Mouse (Mus musculus) hindbrain, embryonic 13.5 days (tissue): Measurements from ENCODE around the gene Mtln. TPM values are rescaled to one million over a fixed set of nuclear protein-coding genes. Genes with fewer than 3 reads are reported as not detected.
A peak's percentile ranks its signal among the peaks of the same experiment; 100 is the strongest.

Experiments used
- ATAC-seq: fragments of 200-750 bp; cut with Nextera tagmentation; 2 replicates; pipeline ENCODE4 v1.8.0; 2017; ENCODE audit warnings: moderate TSS enrichment; ENCODE audit not compliant: low FRiP score
- H3K27ac ChIP-seq: fragments of 300-500 bp; sonication (generic); 2 replicates; pipeline ENCODE4 v1.5.1; 2015; ENCODE audit warnings: inconsistent platforms, mild to moderate bottlenecking, moderate library complexity
- H3K27me3 ChIP-seq: fragments of 300-500 bp; sonication (generic); 2 replicates; pipeline ENCODE4 v1.6.1; 2015; ENCODE audit warnings: mild to moderate bottlenecking, inconsistent platforms
- H3K36me3 ChIP-seq: fragments of 300-500 bp; sonication (generic); 2 replicates; pipeline ENCODE4 v1.6.1; 2015; ENCODE audit warnings: mild to moderate bottlenecking, inconsistent platforms
- H3K4me1 ChIP-seq: fragments of 300-500 bp; sonication (generic); replicated peaks from 2 replicates; pipeline ENCODE4 v1.6.1; 2015; ENCODE audit warnings: inconsistent platforms
- H3K4me2 ChIP-seq: fragments of 300-500 bp; sonication (generic); 2 replicates; pipeline ENCODE4 v1.6.1; 2015; ENCODE audit warnings: inconsistent platforms, mild to moderate bottlenecking, moderate library complexity
- H3K4me3 ChIP-seq: fragments of 300-500 bp; sonication (generic); 2 replicates; pipeline ENCODE4 v1.5.1; 2015; ENCODE audit warnings: mild to moderate bottlenecking, inconsistent platforms
- H3K9ac ChIP-seq: fragments of 300-500 bp; sonication (generic); 2 replicates; pipeline ENCODE4 v1.6.1; 2015; ENCODE audit warnings: mild to moderate bottlenecking, inconsistent platforms
- H3K9me3 ChIP-seq: fragments of 300-500 bp; sonication (generic); 2 replicates; pipeline ENCODE4 v1.6.1; 2016; ENCODE audit warnings: inconsistent platforms
- WGBS: fragments of 180-500 bp; shearing (Covaris S2); methylation state at CpG from one replicate; pipeline ENCODE4 v1.1.7; 2015; 5-methylcytosine and 5-hydroxymethylcytosine counted together
- polyA plus RNA-seq: library from polyadenylated mRNA; unstranded; fragments of >200 nt; fragmentation: Nextera tagmentation; extraction: Ambion mirVana; gene quantifications from 2 replicates; pipeline ENCODE4 v1.2.1, GENCODE M21; 2015

Mtln gene
- polyA plus RNA-seq, 1 experiment from 2014 or later = 34.8 TPM

DNA sequence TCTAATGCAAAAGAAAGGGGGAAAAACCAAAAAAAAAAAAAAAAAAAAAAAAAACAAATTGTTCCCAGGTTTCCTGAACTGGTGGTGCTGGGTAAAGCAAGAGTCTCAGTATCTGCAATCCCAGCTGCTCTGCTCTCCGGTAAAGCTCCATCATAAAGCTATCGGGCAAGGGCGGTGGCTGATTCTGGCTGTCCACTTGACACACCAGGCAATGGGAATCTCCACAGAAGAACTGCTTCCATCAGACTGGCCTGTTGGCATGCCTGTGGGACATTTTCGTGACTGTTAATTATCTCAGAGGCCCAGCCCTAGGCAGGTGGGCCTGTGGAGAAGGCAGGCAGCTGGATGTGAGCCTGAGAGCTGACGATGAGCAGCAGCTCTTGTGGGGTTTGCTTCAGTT, 13.8 kb downstream of the Mtln start:
- Histone ChIP-seq H3K9ac (no peak overlapping the region), H3K4me1 (0 out of 2 replicates have a peak, but pooled peaks cover 4% of the 10 kb centered on the region), H3K27me3 (no peaks in the 10 kb centered on the region), H3K4me2 (no peak overlapping the region), H3K9me3 (no peaks in the 10 kb centered on the region), H3K36me3 (peaks cover 26% of the 10 kb centered on the region), H3K4me3 (no peak overlapping the region), H3K27ac (no peak overlapping the region)
- 92% methylated on average over 5 of the region's 5 CpGs for WGBS
- no peak for ATAC-seq

DNA sequence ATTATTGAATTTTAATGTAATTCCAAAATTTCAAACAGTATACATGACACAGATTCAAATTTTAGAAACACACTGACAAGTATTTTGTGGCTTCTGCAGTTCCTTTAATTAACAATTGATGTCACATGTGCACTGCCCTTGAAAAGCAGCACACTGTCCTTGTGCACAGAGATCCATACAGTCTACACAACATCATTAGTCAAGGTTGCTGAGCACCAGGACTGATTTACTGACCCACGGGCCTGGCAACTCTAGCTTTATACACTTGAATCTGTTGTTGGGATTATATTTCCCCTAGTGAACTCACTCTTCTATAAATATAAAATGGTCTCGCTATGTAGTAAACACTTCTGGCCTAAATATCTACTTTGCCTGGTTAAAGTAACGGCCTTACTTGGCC, 17.3 kb downstream of the Mtln start:
- H3K9ac ChIP-seq = no peak overlapping the region
- no peak for ATAC-seq
- H3K27ac ChIP-seq = no peak overlapping the region
- no peak overlapping the region for H3K4me3 ChIP-seq
- H3K36me3 ChIP-seq = peaks cover 42% of the 10 kb centered on the region
- no peaks in the 10 kb centered on the region for H3K9me3 ChIP-seq
- H3K27me3 ChIP-seq = no peaks in the 10 kb centered on the region
- 68% methylated on average over 3 of the region's 3 CpGs for WGBS
- no peak overlapping the region for H3K4me2 ChIP-seq
- H3K4me1 ChIP-seq = 0 out of 2 replicates have a peak, but pooled peaks cover 4% of the 10 kb centered on the region

DNA sequence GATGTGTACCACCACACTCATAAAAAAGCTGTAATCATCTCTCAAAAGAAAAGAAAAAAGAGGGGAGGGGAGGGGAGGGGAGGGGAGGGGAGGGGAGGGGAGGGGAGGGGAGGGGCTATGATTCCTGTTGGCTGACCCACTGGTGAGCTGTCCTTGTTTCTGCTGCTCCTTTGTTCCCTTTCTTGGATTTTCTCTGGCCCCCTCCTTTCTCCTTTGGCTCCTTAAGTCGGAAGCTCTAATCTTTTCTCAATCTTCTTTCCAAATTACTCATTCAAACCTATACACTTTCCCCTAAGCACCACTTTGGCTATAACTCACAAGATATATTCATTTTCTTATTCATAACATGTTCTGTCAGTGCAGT, 17.7 kb downstream of the Mtln start:
- 24% methylated on average over 1 of the region's 1 CpGs for WGBS
- no peak overlapping the region for H3K4me2 ChIP-seq

DNA sequence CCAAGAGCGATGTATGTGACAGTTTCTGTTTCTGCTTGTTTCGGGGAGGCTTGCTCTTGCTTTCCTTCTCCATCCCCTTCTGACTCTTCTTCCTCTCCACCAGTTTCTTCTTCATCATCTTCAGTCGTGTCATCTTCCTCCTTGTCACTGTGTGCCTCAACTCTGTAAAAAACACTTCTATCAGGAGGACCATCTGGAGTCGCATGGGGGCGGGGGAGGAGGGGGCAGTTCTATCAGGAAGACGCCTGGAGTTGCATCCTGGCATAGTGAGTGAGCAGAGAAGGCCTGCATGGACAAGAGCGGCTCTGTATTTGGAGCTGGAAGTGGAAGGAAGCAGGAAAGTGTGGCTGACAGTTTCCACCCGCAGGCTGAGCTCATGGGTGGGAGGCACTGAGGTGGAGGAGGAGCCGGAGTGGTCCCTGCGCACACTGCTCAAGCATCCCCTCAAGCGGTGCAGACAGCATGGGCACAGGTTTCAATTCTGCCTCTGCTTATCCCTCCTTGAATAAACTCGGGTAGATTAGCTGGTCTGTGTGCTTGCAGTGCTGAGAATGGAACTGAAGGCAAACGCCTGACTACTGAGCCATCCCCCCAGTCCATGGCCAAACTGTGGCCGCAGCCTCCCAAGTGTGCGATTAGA, 18.2 kb downstream of the Mtln start:
- ATAC-seq = no peak
- no peak overlapping the region for H3K4me3 ChIP-seq
- H3K9me3 ChIP-seq = no peaks in the 10 kb centered on the region
- peaks cover 39% of the 10 kb centered on the region for H3K36me3 ChIP-seq
- H3K4me2 ChIP-seq = no peak overlapping the region
- H3K27ac ChIP-seq = peak overlapping the region; percentile 41
- H3K9ac ChIP-seq = 0 out of 2 replicates have a peak overlapping the region, but pooled peaks have one; percentile 5
- no peaks in the 10 kb centered on the region for H3K27me3 ChIP-seq
- 58% methylated on average over 15 of the region's 15 CpGs for WGBS
- 0 out of 2 replicates have a peak, but pooled peaks cover 4% of the 10 kb centered on the region for H3K4me1 ChIP-seq

More for the DNA sequence above, 17.7 kb downstream of the Mtln start:
- Histone ChIP-seq H3K36me3 (peaks cover 43% of the 10 kb centered on the region), H3K27ac (0 out of 2 replicates have a peak overlapping the region, but pooled peaks have one; percentile 41), H3K27me3 (no peaks in the 10 kb centered on the region), H3K9me3 (no peaks in the 10 kb centered on the region), H3K4me3 (no peak overlapping the region), H3K9ac (no peak overlapping the region), H3K4me1 (0 out of 2 replicates have a peak, but pooled peaks cover 4% of the 10 kb centered on the region)
- no peak for ATAC-seq

DNA sequence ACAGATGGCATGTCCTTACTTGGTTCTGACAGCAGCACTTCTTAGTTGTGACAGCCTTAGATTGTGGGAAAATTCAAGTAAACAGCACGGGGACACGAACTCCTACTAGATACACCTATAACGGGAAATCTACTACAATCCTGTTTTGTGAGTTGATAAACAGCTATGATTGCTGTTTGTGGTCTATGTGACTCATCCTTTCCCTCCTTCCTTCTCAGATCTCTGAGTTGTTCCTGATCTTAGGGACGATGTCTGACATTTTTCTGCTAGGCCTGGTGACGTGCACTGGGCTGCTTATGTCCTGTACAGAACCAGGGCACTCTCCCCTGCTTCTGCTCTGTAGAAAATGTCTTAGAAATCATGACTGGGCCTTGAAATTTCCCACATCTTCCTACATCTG, 30.7 kb downstream of the Mtln start:
- H3K27ac ChIP-seq = no peak overlapping the region
- ATAC-seq = no peak
- no peak overlapping the region for H3K4me2 ChIP-seq
- H3K9ac ChIP-seq = no peak overlapping the region
- 93% methylated on average over 5 of the region's 5 CpGs for WGBS
- no peak overlapping the region for H3K4me3 ChIP-seq
- H3K4me1 ChIP-seq = peaks cover 10% of the 10 kb centered on the region; the same call in 1 of the 2 replicates
- peaks cover 40% of the 10 kb centered on the region for H3K36me3 ChIP-seq
- no peaks in the 10 kb centered on the region for H3K27me3 ChIP-seq
- no peaks in the 10 kb centered on the region for H3K9me3 ChIP-seq

DNA sequence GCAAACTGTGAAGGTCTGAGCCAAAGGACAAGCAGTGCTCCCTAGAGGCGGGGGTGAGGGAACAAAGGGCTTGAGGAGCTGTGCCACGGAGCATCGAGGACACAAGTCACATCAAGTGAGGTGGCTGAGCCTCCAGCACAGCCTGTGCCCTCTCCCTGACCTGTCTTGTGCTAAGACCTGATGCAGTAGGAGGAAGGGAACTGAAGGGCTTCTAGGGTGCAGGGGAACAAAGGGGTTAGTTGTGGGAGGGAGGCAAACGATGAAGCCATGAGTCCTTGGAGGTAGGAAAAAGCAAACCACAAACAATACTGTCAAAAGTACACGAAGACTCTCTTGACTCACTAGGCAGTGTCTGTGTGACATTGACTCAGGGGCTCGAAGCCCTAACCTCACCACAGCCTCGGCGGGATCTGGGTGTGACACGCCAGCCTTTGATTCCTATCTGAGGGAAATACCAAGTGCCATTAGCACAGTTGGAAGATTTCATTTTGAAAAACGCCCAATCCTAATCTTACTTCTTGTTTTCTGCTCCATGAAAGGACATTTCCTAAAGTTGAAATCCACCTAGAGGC, 31.8 kb downstream of the Mtln start:
- ATAC-seq = no peak
- H3K36me3 ChIP-seq = peaks cover 40% of the 10 kb centered on the region
- no peaks in the 10 kb centered on the region for H3K9me3 ChIP-seq
- no peaks in the 10 kb centered on the region for H3K27me3 ChIP-seq
- H3K4me2 ChIP-seq = no peak overlapping the region
- no peak overlapping the region for H3K27ac ChIP-seq
- no peak overlapping the region for H3K9ac ChIP-seq
- H3K4me1 ChIP-seq = peaks cover 10% of the 10 kb centered on the region; the same call in 1 of the 2 replicates
- H3K4me3 ChIP-seq = no peak overlapping the region
- 83% methylated on average over 10 of the region's 10 CpGs for WGBS

DNA sequence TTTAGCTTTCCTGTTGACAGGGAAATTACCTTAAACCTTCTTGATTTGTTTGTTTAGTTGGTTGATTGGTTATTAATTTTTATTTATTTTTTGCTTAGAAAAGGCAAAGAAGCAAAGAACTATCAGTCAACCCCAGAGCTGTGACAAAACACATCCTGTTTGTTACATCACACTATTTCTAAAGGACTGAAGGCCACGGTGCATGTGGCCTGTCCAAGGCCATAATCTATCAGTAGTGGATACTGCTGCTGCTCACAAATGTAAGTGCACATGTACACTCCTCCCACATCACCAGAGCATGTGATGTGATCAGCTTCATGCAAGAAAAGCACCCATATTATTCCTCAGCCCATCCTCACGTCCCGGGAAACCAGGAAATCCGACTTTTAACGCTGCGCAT, 32.3 kb downstream of the Mtln start:
- Histone ChIP-seq H3K9ac (no peak overlapping the region), H3K4me2 (no peak overlapping the region), H3K9me3 (no peaks in the 10 kb centered on the region), H3K4me1 (peaks cover 10% of the 10 kb centered on the region; the same call in 1 of the 2 replicates), H3K27me3 (no peaks in the 10 kb centered on the region), H3K27ac (no peak overlapping the region), H3K36me3 (peaks cover 41% of the 10 kb centered on the region), H3K4me3 (no peak overlapping the region)
- 89% methylated on average over 6 of the region's 6 CpGs for WGBS
- ATAC-seq = no peak

DNA sequence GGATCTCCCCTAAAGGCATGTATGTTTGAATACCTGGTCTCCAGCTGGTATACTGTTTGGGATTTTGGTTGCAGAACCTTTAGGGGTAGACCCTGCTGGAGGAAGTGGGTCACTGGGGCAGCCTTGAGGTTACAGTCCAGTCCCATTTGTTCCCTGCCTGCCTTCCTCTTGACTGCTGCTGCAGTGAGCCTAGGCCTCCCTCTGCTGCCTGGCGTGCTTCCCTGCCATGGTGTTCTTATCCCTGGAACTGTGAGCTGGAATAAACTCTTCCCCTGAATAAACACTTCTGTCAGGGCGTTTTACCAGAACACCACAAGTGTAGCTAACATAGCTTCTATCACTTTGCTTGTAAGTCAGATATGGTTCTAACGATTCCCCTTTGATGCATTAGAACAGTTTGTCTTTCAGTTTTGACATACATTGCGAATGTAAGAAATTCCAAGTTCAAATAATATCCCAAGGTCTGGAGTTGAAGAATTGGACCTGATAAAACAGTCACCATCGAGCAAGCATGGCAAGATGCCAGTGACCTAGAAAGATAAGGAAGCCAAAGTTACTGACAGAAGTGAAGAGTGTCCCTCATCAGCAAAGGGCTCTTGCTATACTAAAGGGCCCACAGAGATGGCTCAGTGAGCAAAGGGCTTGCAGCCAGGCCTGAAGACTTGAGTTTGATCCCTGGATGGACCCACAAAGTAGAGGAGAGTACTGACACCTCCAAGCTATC, 33.0 kb downstream of the Mtln start:
- no peak for ATAC-seq
- 94% methylated on average over 5 of the region's 5 CpGs for WGBS
- peaks cover 41% of the 10 kb centered on the region for H3K36me3 ChIP-seq

DNA sequence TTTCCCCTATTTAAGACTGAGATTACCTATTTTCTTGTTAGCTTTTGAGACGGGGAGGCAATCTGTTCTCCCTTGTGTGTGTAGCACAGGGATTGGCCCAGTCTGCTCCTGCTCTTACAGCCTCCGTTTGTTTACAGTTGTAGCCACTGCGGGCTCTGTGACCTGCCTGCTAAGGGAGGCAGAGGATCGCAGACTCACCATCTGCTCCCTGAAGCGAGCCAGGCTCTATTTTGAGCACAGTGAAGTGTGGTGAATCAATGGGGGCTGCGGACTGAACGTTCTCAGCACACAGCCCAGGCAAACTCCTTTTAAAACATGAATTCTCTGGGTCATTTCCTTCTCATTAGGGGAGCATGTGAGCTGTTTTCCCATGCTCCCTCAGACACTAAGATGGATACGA, 35.1 kb downstream of the Mtln start:
- Histone ChIP-seq H3K4me2 (no peak overlapping the region), H3K27ac (peak overlapping the region; percentile 41; the same call in 1 of the 2 replicates), H3K4me1 (peaks cover 10% of the 10 kb centered on the region; the same call in 1 of the 2 replicates), H3K9ac (no peak overlapping the region), H3K4me3 (no peak overlapping the region), H3K27me3 (no peaks in the 10 kb centered on the region), H3K36me3 (peaks cover 32% of the 10 kb centered on the region), H3K9me3 (no peaks in the 10 kb centered on the region)
- 0 out of 2 replicates have a peak, but pooled peaks have one; percentile 57 for ATAC-seq
- WGBS = 30% methylated on average over 8 of the region's 8 CpGs

More for the DNA sequence above, 33.0 kb downstream of the Mtln start:
- H3K4me2 ChIP-seq = no peak overlapping the region
- no peak overlapping the region for H3K9ac ChIP-seq
- no peaks in the 10 kb centered on the region for H3K9me3 ChIP-seq
- H3K27ac ChIP-seq = no peak overlapping the region
- H3K4me3 ChIP-seq = no peak overlapping the region
- peaks cover 10% of the 10 kb centered on the region; the same call in 1 of the 2 replicates for H3K4me1 ChIP-seq
- H3K27me3 ChIP-seq = no peaks in the 10 kb centered on the region

DNA sequence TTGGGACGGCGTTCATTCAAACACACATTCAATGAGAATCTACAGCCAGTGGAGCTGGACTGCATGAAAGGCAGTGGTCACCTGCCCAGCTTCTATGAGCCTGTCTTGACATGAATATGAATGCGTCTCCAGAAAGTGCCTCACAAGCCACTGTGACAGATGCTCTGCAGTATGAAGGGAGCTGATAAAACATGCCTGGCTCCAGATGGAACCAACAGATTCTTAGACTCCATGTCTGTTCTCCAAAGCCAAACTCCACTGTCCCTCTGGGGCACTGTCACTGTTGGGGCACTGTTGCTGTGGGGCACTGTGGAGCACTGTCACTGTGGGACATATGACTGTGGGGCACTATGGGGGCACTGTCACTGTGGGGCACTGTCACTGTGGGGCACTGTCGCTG, 38.2 kb downstream of the Mtln start:
- Histone ChIP-seq H3K4me3 (no peak overlapping the region), H3K4me1 (peaks cover 10% of the 10 kb centered on the region; the same call in 1 of the 2 replicates), H3K4me2 (no peak overlapping the region), H3K9ac (no peak overlapping the region), H3K27ac (no peak overlapping the region), H3K36me3 (peaks cover 11% of the 10 kb centered on the region), H3K27me3 (no peaks in the 10 kb centered on the region), H3K9me3 (no peaks in the 10 kb centered on the region)
- WGBS = 95% methylated on average over 4 of the region's 4 CpGs
- ATAC-seq = no peak

DNA sequence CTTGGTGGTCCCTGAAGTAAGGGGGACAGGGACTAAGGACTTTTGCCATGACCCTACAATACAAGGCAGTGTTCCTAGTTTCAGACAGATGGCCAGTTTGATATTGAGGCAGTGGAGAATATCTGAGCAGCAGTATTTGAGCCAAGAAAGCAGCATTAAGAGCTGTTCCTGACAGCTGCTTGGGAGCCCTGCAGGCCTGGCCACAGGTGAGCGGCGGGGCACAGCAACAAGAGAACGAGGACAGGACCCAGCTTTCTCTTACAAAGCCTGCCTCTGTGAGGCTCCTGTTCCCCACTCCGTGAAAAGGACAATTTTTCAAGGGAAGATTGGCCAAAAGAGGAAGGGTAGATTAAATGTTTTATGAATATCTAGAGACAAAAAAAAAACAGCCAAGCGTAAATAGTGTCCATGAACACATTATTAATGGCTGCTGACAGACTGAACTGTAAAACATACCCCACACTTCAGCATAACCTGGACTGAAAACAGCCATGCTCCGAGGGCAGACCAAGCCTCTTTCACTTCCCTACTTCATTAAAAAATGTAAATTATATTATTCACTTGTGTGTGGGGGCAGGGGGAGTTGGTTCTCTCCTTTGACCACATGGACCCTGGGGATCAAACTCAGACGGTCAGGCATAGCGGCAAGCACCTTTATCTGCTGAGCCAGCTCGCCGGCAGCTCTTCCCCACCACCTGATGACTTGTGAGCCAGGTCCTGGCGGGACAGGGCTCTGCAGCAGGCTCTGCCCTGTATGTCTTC, 40.3 kb downstream of the Mtln start:
- Histone ChIP-seq H3K27ac (no peak overlapping the region), H3K9ac (no peak overlapping the region), H3K36me3 (peaks cover 11% of the 10 kb centered on the region), H3K4me1 (0 out of 2 replicates have a peak, but pooled peaks cover 2% of the 10 kb centered on the region), H3K4me3 (no peak overlapping the region), H3K27me3 (no peaks in the 10 kb centered on the region), H3K4me2 (no peak overlapping the region), H3K9me3 (no peaks in the 10 kb centered on the region)
- WGBS = 78% methylated on average over 11 of the region's 11 CpGs
- no peak for ATAC-seq

DNA sequence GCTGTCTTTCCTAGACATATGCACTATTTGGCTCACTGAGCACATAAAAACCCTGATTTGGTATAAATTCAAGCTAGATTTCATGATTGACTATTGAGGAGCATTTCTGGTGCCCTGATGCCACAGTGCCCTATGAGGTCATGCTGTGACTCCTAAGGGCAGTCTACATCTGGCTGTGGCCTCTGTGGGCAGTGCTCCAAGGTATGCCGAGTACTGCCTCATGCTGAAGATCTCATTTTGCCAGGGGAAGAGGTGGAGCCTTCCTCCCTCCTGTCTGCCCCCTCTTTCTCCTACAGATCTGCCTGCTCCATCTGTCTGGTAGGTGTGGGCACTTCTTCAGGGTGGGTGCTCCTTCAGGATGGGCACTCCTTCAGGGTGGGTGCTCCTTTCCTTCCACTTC, 42.9 kb downstream of the Mtln start:
- Histone ChIP-seq H3K36me3 (0 out of 2 replicates have a peak, but pooled peaks cover 6% of the 10 kb centered on the region), H3K4me1 (no peaks in the 10 kb centered on the region), H3K9ac (no peak overlapping the region), H3K27me3 (no peaks in the 10 kb centered on the region), H3K27ac (no peak overlapping the region), H3K4me2 (no peak overlapping the region), H3K4me3 (no peak overlapping the region), H3K9me3 (no peaks in the 10 kb centered on the region)
- ATAC-seq = no peak
- WGBS = 73% methylated on average over 1 of the region's 1 CpGs
